Mouse (Mus musculus) spleen, adult 2 months (tissue): ENCODE data around the gene Smg6.

Experiments
- CTCF ChIP-seq: fragments of 200-500 bp; IDR thresholded peaks from 2 replicates; pipeline ENCODE4 v1.5.1; 2011; ENCODE audit warnings: mild to moderate bottlenecking, inconsistent platforms; ENCODE audit not compliant: insufficient read depth, insufficient read length, insufficient replicate concordance; ENCODE audit errors: extremely low read depth
- POLR2A ChIP-seq: fragments of 200-500 bp; IDR thresholded peaks from 2 replicates; pipeline ENCODE4 v1.6.1; 2011; ENCODE audit warnings: low read depth, low read length, inconsistent platforms

DNA sequence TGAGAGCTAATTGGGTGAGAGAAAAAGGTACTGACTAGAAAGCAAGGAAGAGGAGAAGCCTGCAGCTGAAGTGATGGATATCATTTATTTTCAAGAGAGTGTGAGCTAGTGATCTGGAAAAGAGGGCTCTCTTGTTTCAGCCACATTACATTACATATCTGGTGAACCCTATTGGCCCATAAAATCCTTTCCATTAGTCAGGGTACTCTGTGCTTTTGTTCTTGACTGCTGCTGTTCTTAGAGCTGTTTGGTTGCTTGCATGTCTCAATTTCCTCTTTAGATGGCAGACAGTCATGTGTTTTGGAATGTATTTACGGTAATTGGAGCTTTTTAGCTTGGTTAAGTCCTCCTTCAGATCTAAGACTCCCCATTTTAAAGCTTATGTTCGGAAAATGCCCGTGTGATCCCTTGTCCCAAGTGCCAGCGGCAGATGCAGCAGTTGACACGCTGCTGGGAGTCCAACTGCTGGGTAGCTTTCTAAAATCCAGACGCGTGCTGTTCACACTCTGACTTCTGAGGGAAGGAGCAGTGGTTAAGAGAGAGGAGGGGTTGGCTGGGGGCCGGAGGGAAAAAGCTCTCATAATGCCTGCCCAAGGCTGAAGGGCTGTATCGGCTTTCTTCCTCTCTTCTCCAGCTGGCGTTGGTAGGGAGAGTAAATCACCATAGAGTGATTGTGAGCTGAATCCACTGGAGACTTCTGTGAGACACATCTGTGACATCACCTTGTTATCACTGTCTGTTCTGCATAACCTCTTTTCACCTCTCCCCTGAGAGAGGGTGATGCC is 75.4 kb downstream of the Smg6 start:
- TF ChIP-seq CTCF (no peak), POLR2A (no peak)
